Mouse (Mus musculus) testis, adult 2 months (tissue): ENCODE measurements at regions not wholly inside any gene's neighbourhood (a gene's known extent, or its start where the extent isn't known, plus 50 kb on each side); places are given as distances from the start of the nearest gene placed in this dataset.

ENCODE experiments used
- H3K27ac ChIP-seq: fragments of 200-500 bp; 2 replicates; pipeline ENCODE4 v1.5.1; 2012; ENCODE audit warnings: low read depth, low read length; ENCODE audit not compliant: control insufficient read depth, insufficient read depth
- H3K27me3 ChIP-seq: fragments of 200-500 bp; 2 replicates; pipeline ENCODE4 v1.6.1; 2012; ENCODE audit warnings: mild to moderate bottlenecking, low read length, moderate library complexity; ENCODE audit not compliant: control insufficient read depth, insufficient read depth
- H3K36me3 ChIP-seq: fragments of 200-500 bp; 2 replicates; pipeline ENCODE4 v1.6.1; 2012; ENCODE audit warnings: mild to moderate bottlenecking, low read length; ENCODE audit not compliant: control insufficient read depth, insufficient read depth
- H3K4me1 ChIP-seq: fragments of 200-500 bp; 2 replicates; pipeline ENCODE4 v1.6.1; 2012; ENCODE audit warnings: low read length; ENCODE audit not compliant: control insufficient read depth, insufficient read depth
- H3K4me3 ChIP-seq: fragments of 200-500 bp; 2 replicates; pipeline ENCODE4 v1.5.1; 2012; ENCODE audit warnings: low read depth, mild to moderate bottlenecking, low read length, moderate library complexity, mixed read lengths; ENCODE audit not compliant: control insufficient read depth
- CTCF ChIP-seq: fragments of 200-500 bp; IDR thresholded peaks from 2 replicates; pipeline ENCODE4 v1.5.1; 2012; ENCODE audit warnings: low read depth, mild to moderate bottlenecking, inconsistent platforms, low read length, moderate library complexity; ENCODE audit not compliant: control insufficient read depth, insufficient read depth, insufficient replicate concordance
- POLR2A ChIP-seq: fragments of 200-500 bp; IDR thresholded peaks from 2 replicates; pipeline ENCODE4 v1.6.1; 2012; ENCODE audit warnings: low read depth, mild to moderate bottlenecking, inconsistent platforms, low read length, moderate library complexity; ENCODE audit not compliant: control insufficient read depth

- Histone ChIP-seq H3K27ac (no peak overlapping the region), H3K36me3 (no peaks in the 10 kb centered on the region), H3K4me3 (no peak overlapping the region), H3K4me1 (peaks cover 3% of the 10 kb centered on the region; the same call in 1 of the 2 replicates), H3K27me3 (no peaks in the 10 kb centered on the region)
- TF ChIP-seq CTCF: no peak
- no peak for TF ChIP-seq POLR2A
Measured at GRCm38 (mm10) chr11:82588744-82589143, 175.4 kb downstream of the Cct6b start.

- H3K36me3 ChIP-seq: no peaks in the 10 kb centered on the region
- no peak overlapping the region for H3K27ac ChIP-seq
- no peaks in the 10 kb centered on the region for H3K27me3 ChIP-seq
- no peak overlapping the region for H3K4me3 ChIP-seq
- H3K4me1 ChIP-seq: no peaks in the 10 kb centered on the region
- TF ChIP-seq POLR2A: no peak
- TF ChIP-seq CTCF: no peak
Measured at GRCm38 (mm10) chr11:82579841-82580415, 184.2 kb downstream of the Cct6b start.

- no peak for TF ChIP-seq CTCF
- TF ChIP-seq POLR2A: no peak
- H3K4me3 ChIP-seq: no peak overlapping the region
- H3K27ac ChIP-seq: no peak overlapping the region
- H3K36me3 ChIP-seq: no peaks in the 10 kb centered on the region
- H3K27me3 ChIP-seq: no peaks in the 10 kb centered on the region
- no peaks in the 10 kb centered on the region for H3K4me1 ChIP-seq
Measured at GRCm38 (mm10) chr11:82576019-82576418, 187.3 kb downstream of the Tmem132e start.

GRCm38 (mm10) chr11:82573126-82573525, 184.4 kb downstream of the Tmem132e start:
- no peaks in the 10 kb centered on the region for H3K4me1 ChIP-seq
- H3K36me3 ChIP-seq: no peaks in the 10 kb centered on the region
- no peak for TF ChIP-seq CTCF
- no peak for TF ChIP-seq POLR2A
- H3K4me3 ChIP-seq: no peak overlapping the region
- H3K27me3 ChIP-seq: no peaks in the 10 kb centered on the region
- no peak overlapping the region for H3K27ac ChIP-seq

GRCm38 (mm10) chr11:82571525-82571924, 182.8 kb downstream of the Tmem132e start:
- TF ChIP-seq POLR2A: no peak
- TF ChIP-seq CTCF: no peak
- Histone ChIP-seq H3K27ac (no peak overlapping the region), H3K27me3 (no peaks in the 10 kb centered on the region), H3K4me1 (no peaks in the 10 kb centered on the region), H3K4me3 (no peak overlapping the region), H3K36me3 (no peaks in the 10 kb centered on the region)

- H3K4me3 ChIP-seq: no peak overlapping the region
- H3K27me3 ChIP-seq: no peaks in the 10 kb centered on the region
- H3K36me3 ChIP-seq: no peaks in the 10 kb centered on the region
- H3K4me1 ChIP-seq: no peaks in the 10 kb centered on the region
- TF ChIP-seq POLR2A (no peak), CTCF (no peak)
- H3K27ac ChIP-seq: no peak overlapping the region
Measured at GRCm38 (mm10) chr11:82569819-82570218, 181.1 kb downstream of the Tmem132e start.

GRCm38 (mm10) chr11:82568219-82568676, 179.5 kb downstream of the Tmem132e start:
- H3K27ac ChIP-seq: no peak overlapping the region
- no peak for TF ChIP-seq CTCF
- no peak for TF ChIP-seq POLR2A
- H3K4me1 ChIP-seq: no peaks in the 10 kb centered on the region
- no peaks in the 10 kb centered on the region for H3K36me3 ChIP-seq
- H3K4me3 ChIP-seq: no peak overlapping the region
- H3K27me3 ChIP-seq: no peaks in the 10 kb centered on the region

- Histone ChIP-seq H3K36me3 (no peaks in the 10 kb centered on the region), H3K4me3 (no peak overlapping the region), H3K4me1 (no peaks in the 10 kb centered on the region), H3K27me3 (no peaks in the 10 kb centered on the region), H3K27ac (no peak overlapping the region)
- TF ChIP-seq CTCF (no peak), POLR2A (no peak)
Measured at GRCm38 (mm10) chr11:82567014-82567685, 178.4 kb downstream of the Tmem132e start.
